Mouse (Mus musculus) liver, embryonic 12.5 days (tissue): ENCODE measurements around the gene Olfr191. TPM values are rescaled to one million over a fixed set of nuclear protein-coding genes. Genes with fewer than 3 reads are reported as not detected.

Source experiments
- ATAC-seq: fragments of 200-750 bp; cut with Nextera tagmentation; 2 replicates; pipeline ENCODE4 v1.8.0; 2017; ENCODE audit warnings: moderate number of reproducible peaks, mild to moderate bottlenecking, moderate library complexity
- H3K27ac ChIP-seq: fragments of 300-500 bp; sonication (generic); 2 replicates; pipeline ENCODE4 v1.5.1; 2016; ENCODE audit warnings: mild to moderate bottlenecking
- H3K27me3 ChIP-seq: fragments of 300-500 bp; sonication (generic); replicated peaks from 2 replicates; pipeline ENCODE4 v1.6.1; 2016; ENCODE audit warnings: mild to moderate bottlenecking, moderate library complexity
- H3K36me3 ChIP-seq: fragments of 300-500 bp; sonication (generic); 2 replicates; pipeline ENCODE4 v1.6.1; 2016; ENCODE audit warnings: mild to moderate bottlenecking, moderate library complexity
- H3K4me1 ChIP-seq: fragments of 300-500 bp; sonication (generic); 2 replicates; pipeline ENCODE4 v1.6.1; 2016
- H3K4me2 ChIP-seq: fragments of 300-500 bp; sonication (generic); 2 replicates; pipeline ENCODE4 v1.6.1; 2016; ENCODE audit warnings: mild to moderate bottlenecking, moderate library complexity
- H3K4me3 ChIP-seq: fragments of 300-500 bp; sonication (generic); 2 replicates; pipeline ENCODE4 v1.5.1; 2016; ENCODE audit warnings: mild to moderate bottlenecking, moderate library complexity
- H3K9ac ChIP-seq: fragments of 300-500 bp; sonication (generic); 2 replicates; pipeline ENCODE4 v1.6.1; 2016; ENCODE audit warnings: mild to moderate bottlenecking, moderate library complexity
- H3K9me3 ChIP-seq: fragments of 300-500 bp; sonication (generic); replicated peaks from 2 replicates; pipeline ENCODE4 v1.6.1; 2016; ENCODE audit warnings: mild to moderate bottlenecking, moderate library complexity
- WGBS: fragments of 180-500 bp; shearing (Covaris S2); methylation state at CpG from one replicate; pipeline ENCODE4 v1.1.7; 2016; ENCODE audit not compliant: insufficient replicate concordance; 5-methylcytosine and 5-hydroxymethylcytosine counted together
- polyA plus RNA-seq: library from polyadenylated mRNA; unstranded; fragments of >200 nt; fragmentation: Nextera tagmentation; extraction: Ambion mirVana; gene quantifications from 2 replicates; pipeline ENCODE4 v1.2.1, GENCODE M21; 2016

The Olfr191 gene
- polyA plus RNA-seq, 1 experiment from 2014 or later = not detected

GRCm38 (mm10) chr16:59047579-59047978 is 42.0 kb downstream of the Olfr191 start:
- no peak overlapping the region for H3K9ac ChIP-seq
- H3K9me3 ChIP-seq = 0 out of 2 replicates have a peak, but pooled peaks cover 9% of the 10 kb centered on the region
- H3K27ac ChIP-seq = no peak overlapping the region
- 52% methylated on average over 4 of the region's 4 CpGs for WGBS
- no peaks in the 10 kb centered on the region for H3K4me1 ChIP-seq
- ATAC-seq = no peak
- H3K4me2 ChIP-seq = no peak overlapping the region
- H3K27me3 ChIP-seq = no peaks in the 10 kb centered on the region
- no peak overlapping the region for H3K4me3 ChIP-seq
- H3K36me3 ChIP-seq = no peaks in the 10 kb centered on the region

- Histone ChIP-seq H3K4me1 (no peaks in the 10 kb centered on the region), H3K36me3 (no peaks in the 10 kb centered on the region), H3K9ac (no peak overlapping the region), H3K27ac (no peak overlapping the region), H3K4me3 (no peak overlapping the region), H3K4me2 (no peak overlapping the region), H3K27me3 (no peaks in the 10 kb centered on the region), H3K9me3 (0 out of 2 replicates have a peak, but pooled peaks cover 9% of the 10 kb centered on the region)
- 59% methylated on average over 3 of the region's 3 CpGs for WGBS
- no peak for ATAC-seq
Observed at GRCm38 (mm10) chr16:59045835-59046234, 43.8 kb downstream of the Olfr191 start.

- Histone ChIP-seq H3K9ac (no peak within 1 kb of the TSS), H3K36me3 (no peaks in the 10 kb centered on the region), H3K4me2 (no peak within 1 kb of the TSS), H3K9me3 (0 out of 2 replicates have a peak, but pooled peaks cover 4% of the 10 kb centered on the region), H3K4me3 (no peak within 1 kb of the TSS), H3K27me3 (no peaks in the 10 kb centered on the region), H3K27ac (no peak within 1 kb of the TSS), H3K4me1 (no peaks in the 10 kb centered on the region)
- ATAC-seq = no peak
- 77% methylated on average over 7 of the region's 7 CpGs for WGBS
Observed at GRCm38 (mm10) chr16:59039710-59040109, 49.9 kb downstream of the Olfr191 start, which contains the start of gene Olfr187. Gene Olfr187 (minus strand): TSS chr16:59039767.

Other genes with a start within 250 kb of the Olfr191 start
- gene Olfr177, start 215.1 kb downstream of the Olfr191 start, polyA plus RNA-seq = not detected in 2 replicates
- gene Olfr178, start 197.8 kb downstream of the Olfr191 start, polyA plus RNA-seq = not detected in 2 replicates
- not detected in 2 replicates for gene Olfr181, start 161.1 kb downstream of the Olfr191 start, polyA plus RNA-seq
- not detected in 2 replicates for gene Olfr180, start 160.4 kb downstream of the Olfr191 start, polyA plus RNA-seq
- not detected in 2 replicates for gene Olfr183, start 94.5 kb downstream of the Olfr191 start, polyA plus RNA-seq
- gene Olfr186, start 59.5 kb downstream of the Olfr191 start, polyA plus RNA-seq = not detected in 2 replicates
- gene Olfr187, start 50.1 kb downstream of the Olfr191 start, polyA plus RNA-seq = not detected in 2 replicates
- gene Olfr190, start 11.8 kb downstream of the Olfr191 start, polyA plus RNA-seq = not detected in 2 replicates
- not detected in 2 replicates for gene Olfr193, start 22.1 kb upstream of the Olfr191 start, polyA plus RNA-seq
- not detected in 2 replicates for gene Olfr194, start 31.2 kb upstream of the Olfr191 start, polyA plus RNA-seq
- gene Olfr195, start 57.2 kb upstream of the Olfr191 start, polyA plus RNA-seq = not detected in 2 replicates
- not detected in 2 replicates for gene Olfr196, start 80.6 kb upstream of the Olfr191 start, polyA plus RNA-seq
- not detected in 2 replicates for gene Olfr198, start 113.7 kb upstream of the Olfr191 start, polyA plus RNA-seq
- not detected in 2 replicates for gene Olfr199, start 129.9 kb upstream of the Olfr191 start, polyA plus RNA-seq
- 0.08 and 0.13 TPM in 2 replicates for gene Olfr201, start 182.8 kb upstream of the Olfr191 start, polyA plus RNA-seq
- gene Olfr202, start 197.0 kb upstream of the Olfr191 start, polyA plus RNA-seq = not detected in 2 replicates
- gene Olfr203, start 209.1 kb upstream of the Olfr191 start, polyA plus RNA-seq = not detected in 2 replicates
- not detected in 2 replicates for gene Olfr204, start 228.4 kb upstream of the Olfr191 start, polyA plus RNA-seq
- not detected in 2 replicates for gene Olfr205, start 241.3 kb upstream of the Olfr191 start, polyA plus RNA-seq